Mouse (Mus musculus): ENCODE results near the gene Zfhx3.

- TF ChIP-seq CTCF (IDR thresholded peaks at IDR 0.05; ENCODE audit: low read depth, low read length) (no peak), POLR2A (IDR thresholded peaks at IDR 0.05; ENCODE audit: extremely low read depth, insufficient read depth, low read length) (no peak)
Measured at GRCm38 (mm10) chr8:108990537-108990936, 1048.1 kb downstream of the Zfhx3 start.
